Mouse (Mus musculus) ovary, postnatal 36 days (tissue): ENCODE data around the gene Kcna10.

Experiments
- DNase-seq: peaks from one replicate; pipeline ENCODE4 v3.0.0; 2022; ENCODE audit warnings: low spot score, mixed read lengths

Gene Kcna10

GRCm38 (mm10) chr3:107182756-107183155 lies at the start of gene Kcna10:
Gene Kcna10, plus strand, starts transcription at chr3:107183056.
- DNase-seq = no peak

GRCm38 (mm10) chr3:107134457-107134856 lies 48.4 kb upstream of the Kcna10 start:
- no peak for DNase-seq

DNA sequence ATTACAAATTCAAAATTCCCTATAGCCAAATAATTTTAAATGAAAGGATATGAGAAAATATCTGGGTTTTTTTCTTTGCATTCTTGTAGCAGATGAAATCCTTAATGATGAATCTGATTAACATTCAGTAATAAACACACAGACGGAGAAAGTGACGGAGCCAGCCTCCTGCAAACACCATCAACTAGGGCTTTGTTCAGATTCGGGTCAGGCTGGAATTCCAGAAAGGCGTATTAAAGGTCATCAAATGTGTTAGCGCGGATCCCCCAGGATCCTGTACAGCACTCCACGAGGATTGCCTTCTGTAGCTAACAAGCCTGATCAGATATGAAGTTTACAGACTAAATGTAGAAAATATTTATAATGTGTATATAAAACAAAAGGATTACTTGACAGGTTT lies 35.7 kb upstream of the Kcna10 start:
- DNase-seq = no peak

DNA sequence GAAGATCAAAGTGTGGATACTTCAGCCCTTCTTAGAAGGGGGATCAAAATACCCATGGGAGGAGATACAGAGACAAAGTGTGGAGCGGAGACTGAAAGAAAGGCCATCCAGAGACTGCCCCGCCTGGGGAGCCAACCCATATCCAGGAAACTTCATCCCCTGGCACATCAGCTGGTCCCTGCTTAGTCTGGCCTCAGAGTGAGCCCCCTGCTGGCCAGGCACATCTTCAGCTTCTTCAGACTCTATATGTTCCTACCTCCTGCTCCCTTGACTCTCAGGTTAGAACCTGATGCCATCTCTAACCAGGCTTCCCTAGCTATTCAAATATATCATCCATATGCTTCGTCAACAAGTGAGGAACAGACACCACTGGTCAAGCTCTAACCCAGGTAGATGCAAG lies 33.9 kb upstream of the Kcna10 start:
- DNase-seq = peak; percentile 32

- no peak for DNase-seq
These were observed 32.4 kb upstream of the Kcna10 start for GRCm38 (mm10) chr3:107150469-107150868.

DNA sequence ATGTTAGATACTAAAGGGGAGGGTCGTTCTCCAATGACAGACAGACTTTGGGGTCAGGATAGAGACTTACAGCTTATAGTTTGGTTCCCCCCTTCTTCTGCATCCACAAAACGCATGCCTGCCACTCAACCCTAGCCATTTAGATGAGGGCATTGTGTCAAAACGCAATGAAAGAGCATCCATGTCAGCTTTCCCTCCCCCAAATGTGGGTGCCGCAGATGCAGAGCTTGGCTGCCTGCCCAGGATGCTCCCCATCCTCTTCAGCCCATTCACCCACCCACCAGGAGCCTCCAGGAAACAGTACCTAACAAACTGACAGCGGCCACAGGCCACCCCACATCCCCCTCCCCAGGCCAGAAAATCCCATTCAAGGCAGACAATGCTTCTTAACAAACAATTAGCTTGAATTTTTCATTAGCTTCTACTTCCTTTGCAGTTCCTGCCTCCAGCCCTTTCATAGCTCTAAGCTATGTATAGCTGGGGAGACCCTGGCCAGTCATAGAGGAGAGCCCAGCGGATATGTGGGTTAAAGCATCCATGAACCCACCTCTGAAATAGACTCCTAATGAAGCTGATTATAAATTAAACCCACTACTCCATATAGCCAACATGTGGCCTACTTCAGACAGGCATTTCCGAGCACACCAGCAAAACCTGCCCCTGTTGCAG lies 31.9 kb upstream of the Kcna10 start:
- DNase-seq = no peak

DNA sequence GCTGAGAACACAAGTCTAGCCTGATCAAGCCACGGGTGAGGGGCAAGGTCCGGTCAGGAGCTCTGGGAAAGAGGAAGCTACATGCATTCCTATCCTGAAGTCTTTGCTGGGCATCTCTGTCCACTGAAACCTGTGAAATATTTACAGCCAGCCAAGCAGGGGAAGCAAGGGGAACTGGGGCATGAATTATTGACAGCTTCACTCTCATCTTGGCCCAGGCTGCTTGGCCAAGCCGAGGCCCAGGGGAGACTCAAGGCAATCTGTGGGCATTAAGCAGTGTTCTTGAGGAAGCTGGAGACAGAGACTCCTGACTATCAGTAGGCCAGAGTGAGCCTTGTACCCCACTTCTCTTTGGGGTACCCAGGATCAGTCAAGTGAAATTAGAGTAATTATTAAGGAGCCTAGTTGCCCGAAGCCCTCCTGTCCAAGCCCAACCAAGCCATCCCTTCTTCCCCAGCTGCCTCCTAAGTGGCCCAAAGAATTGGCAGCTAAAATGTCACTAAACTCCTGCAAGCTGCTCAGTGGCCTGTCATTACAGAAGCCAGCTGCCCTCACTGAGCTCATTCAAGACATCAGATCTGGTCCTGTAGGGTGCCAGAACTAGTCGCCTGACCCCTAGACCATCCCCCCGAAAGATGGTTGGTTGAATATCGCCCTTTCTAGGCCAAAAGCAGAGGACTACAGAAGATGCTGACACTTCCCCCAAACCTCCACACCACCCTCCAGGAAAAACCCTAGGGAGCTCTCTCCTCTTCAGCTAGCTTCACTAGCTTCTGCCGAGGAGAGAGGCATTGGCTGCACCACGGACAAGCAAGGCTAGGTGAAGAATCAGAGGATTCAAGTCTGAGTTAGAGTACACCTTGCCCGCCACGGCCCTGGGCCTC lies 28.8 kb upstream of the Kcna10 start:
- DNase-seq = no peak

GRCm38 (mm10) chr3:107158856-107159255 lies 24.0 kb upstream of the Kcna10 start:
- DNase-seq = no peak

DNA sequence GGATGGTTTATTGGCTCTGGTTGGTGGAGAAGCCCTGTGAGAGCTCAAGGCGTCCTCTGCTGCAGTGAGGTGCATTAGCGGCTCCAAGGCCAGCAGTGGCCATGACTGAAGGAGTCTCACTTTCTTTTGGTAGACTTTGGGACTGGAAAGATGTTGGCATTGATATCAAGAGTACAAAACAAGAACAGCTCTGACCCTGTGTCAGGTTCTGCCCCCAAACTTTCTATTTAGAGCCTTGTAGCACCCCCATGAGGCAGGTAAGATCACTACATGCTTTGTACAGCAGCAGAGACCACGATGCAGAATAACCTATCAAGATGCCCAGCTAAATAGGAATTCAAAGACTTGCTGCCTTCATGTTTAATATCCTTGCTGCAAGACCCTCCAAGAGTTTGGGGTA lies 23.4 kb upstream of the Kcna10 start:
- no peak for DNase-seq

- peak; percentile 22 for DNase-seq
These were observed 23.0 kb upstream of the Kcna10 start for GRCm38 (mm10) chr3:107159859-107160324.

GRCm38 (mm10) chr3:107162741-107163140 lies 20.1 kb upstream of the Kcna10 start:
- DNase-seq = no peak

- no peak for DNase-seq
These were observed 13.3 kb upstream of the Kcna10 start for GRCm38 (mm10) chr3:107169552-107169951.

GRCm38 (mm10) chr3:107171964-107172363 lies 10.9 kb upstream of the Kcna10 start:
- DNase-seq = no peak

DNA sequence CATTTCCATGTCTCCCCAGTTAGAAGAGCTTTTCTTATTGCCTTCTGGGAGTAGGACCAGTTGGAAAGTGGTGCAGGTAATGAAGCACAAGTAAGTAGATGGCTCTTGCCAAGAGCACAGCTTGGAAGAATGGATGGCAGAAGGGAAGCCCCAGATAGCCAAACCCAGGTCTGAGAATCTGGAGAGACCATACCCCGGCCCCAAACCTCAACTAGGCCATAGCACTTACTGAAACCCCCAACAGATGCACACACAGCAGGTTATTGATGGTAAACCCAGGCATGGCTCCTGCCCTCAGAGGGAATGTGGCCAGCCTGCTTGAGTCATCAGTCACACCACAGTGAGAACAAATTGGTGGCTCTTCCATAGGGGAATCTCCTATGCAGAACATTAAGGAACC lies 10.3 kb upstream of the Kcna10 start:
- no peak for DNase-seq

GRCm38 (mm10) chr3:107175486-107175885 lies 7.4 kb upstream of the Kcna10 start:
- DNase-seq = peak; percentile 22

GRCm38 (mm10) chr3:107176501-107176900 lies 6.4 kb upstream of the Kcna10 start:
- no peak for DNase-seq

DNA sequence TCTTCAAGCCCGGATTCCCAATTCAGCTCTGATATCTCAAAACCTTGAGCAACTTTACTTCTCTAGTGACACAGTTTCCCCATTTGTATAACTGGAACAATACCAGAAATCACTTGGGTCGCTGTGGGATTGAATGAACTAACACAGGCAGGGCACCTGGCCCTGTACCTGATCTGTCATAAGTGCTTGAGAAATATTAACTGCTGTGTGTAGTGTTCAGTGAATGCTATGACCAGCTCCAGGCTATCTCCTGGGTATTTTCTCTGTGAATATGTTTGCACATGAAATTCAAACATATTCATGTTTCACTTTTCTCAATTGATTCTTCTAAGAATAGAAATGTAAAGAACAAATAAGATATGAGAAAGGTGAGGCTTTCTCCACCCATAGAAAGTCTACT lies 2.0 kb upstream of the Kcna10 start:
- DNase-seq = no peak

DNA sequence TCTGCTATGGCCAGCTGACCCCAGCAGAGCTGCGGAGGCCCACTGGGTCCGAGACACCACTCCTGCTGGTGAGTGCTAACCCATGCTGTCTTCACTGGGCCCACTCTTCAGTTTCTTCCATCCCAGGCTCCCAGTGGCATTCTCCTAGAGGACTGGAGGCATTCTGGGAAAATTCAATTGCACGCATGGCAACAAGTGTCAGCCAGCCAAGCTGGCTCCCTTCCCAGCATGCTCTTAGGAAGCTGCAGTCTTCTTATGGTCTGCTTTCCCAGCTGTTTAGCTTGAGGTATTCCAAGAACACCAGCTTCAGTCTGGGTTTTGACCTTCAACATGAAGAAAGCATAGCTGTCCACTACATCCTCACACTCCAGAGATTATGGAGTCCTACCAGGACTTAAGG lies 322 bp downstream of the Kcna10 start:
- no peak for DNase-seq

- DNase-seq = no peak
These were observed 2.7 kb downstream of the Kcna10 start for GRCm38 (mm10) chr3:107185597-107185996.

DNA sequence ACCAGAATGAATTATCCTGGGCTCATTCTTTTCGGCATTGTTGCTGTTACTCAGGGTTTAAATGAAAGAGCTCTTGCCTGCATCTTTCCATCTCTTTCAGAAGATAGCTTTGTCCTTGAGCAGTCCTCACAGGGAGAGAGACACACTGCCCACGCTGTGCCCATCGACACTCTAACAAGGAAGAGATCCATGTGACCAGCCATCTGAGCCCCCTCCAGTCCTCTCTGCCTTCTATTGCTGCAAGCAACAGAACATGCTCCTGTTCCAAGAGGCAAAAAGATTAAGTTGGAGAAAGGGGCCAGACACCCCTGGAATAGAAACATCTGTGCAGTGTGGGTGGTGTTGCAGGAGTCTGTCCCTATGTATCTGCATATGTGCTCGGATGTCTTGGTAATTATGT lies 4.2 kb downstream of the Kcna10 start:
- DNase-seq = no peak

DNA sequence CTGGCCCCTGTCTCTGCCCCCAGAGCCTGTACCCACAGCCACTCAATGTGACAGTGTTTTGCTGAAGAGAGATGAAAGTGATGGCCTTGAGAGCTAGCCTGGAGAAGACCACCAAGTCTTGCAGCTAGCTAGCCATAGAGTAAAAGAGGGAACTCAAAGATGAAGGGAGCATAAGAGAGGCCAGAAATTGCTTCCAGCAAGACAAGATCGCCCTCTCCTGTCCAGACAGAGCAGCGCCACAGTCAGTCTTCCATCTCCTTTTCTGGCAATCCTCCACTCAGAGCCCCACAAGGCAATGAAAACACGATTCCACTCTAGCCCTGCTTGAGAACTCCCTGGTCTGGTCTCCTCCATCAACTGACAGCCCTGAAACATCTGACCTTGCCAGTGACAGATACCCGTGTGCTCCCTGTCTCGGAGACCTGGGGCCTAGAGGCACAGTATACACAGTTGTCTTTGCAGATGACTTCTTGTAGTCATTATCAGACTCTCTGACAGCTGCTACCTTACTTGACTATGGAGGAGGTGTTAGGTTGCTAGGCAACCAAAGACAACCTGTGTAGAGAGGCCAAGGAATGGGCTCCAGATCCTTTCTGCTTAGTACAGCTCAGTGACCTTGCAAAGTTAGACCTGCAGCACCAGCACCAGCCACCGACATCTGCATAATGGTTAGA lies 5.5 kb downstream of the Kcna10 start:
- DNase-seq = no peak

DNA sequence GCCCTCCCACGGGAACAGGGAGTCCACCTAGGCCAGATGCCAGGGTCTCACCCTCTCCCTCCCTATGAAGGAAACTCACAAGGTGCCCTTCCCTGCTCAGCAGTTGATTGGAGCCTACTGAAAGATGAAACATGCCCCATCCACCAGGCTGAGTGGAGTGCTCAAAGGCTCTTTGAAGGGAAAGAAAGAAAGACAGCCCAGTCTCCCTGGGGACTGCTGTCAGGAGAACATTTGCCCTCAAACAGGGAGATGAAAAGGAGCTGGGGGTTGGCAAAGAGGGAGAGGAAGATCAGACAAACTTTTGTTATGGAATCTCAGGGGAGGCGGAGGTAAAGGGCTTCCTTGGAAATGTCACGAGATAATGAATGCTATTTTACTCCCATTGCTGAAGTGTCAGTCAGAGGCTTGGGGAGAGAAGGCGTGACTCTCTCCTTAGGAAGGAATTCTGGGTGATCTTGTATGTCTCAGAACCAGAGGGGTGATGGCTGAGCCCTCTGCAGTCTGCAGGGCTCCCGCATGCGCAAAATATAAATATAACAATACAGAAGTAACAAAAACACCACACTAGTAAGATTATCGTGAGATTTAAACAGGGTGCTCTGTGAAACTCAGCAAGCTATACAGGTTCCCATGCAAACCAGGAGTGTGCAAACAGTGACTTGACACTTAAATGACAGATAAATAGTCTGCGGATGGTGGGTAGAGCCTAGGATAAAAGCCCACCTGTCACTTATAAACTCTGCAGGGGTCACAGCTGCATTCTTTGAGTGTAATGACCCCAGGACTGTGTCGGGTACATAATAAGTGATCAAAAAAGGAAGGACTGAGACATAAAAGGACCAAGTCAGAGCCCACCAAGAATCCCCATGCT lies 18.7 kb downstream of the Kcna10 start:
- DNase-seq = no peak
